Mouse (Mus musculus) A20 (cell line): ENCODE results near the gene Dynll2.
"Not testable (repeated sequence)": the region's sequence is repeated elsewhere in the genome, so short reads cannot be mapped to it uniquely, and the experiment has no call there.

Source experiments
- DNase-seq: peaks from one replicate; pipeline ENCODE4 v3.0.0-alpha.2; 2011; ENCODE audit warnings: low read depth, low spot score

The Dynll2 gene

GRCm38 (mm10) chr11:87987861-87988260, 528 bp upstream of the Dynll2 start:
- no peak for DNase-seq

- DNase-seq: peak; percentile 74
These were observed 1.1 kb downstream of the Dynll2 start for GRCm38 (mm10) chr11:87986141-87986741.

GRCm38 (mm10) chr11:87985643-87986042, 1.7 kb downstream of the Dynll2 start:
- DNase-seq: no peak

- no peak for DNase-seq
These were observed 2.8 kb downstream of the Dynll2 start for GRCm38 (mm10) chr11:87984571-87984970.

GRCm38 (mm10) chr11:87978905-87979304, 8.4 kb downstream of the Dynll2 start:
- no peak for DNase-seq

- DNase-seq: not testable (repeated sequence)
These were observed 10.3 kb downstream of the Dynll2 start for GRCm38 (mm10) chr11:87977021-87977420.

GRCm38 (mm10) chr11:87974477-87975181, 12.7 kb downstream of the Dynll2 start:
- DNase-seq: peak; percentile 74

- DNase-seq: peak; percentile 55
These were observed 13.6 kb downstream of the Dynll2 start for GRCm38 (mm10) chr11:87973559-87974305.

- no peak for DNase-seq
These were observed 14.5 kb downstream of the Dynll2 start for GRCm38 (mm10) chr11:87972829-87973228.

- DNase-seq: peak; percentile 75
These were observed 18.8 kb downstream of the Dynll2 start for GRCm38 (mm10) chr11:87968356-87969122.

GRCm38 (mm10) chr11:87967692-87968289, 19.5 kb downstream of the Dynll2 start:
- DNase-seq: peak; percentile 92

GRCm38 (mm10) chr11:87966214-87966613, 21.1 kb downstream of the Dynll2 start:
- no peak for DNase-seq

- DNase-seq: no peak
These were observed 22.0 kb downstream of the Dynll2 start for GRCm38 (mm10) chr11:87965293-87965692.

GRCm38 (mm10) chr11:87957066-87957465, 30.3 kb downstream of the Dynll2 start:
- peak; percentile 32 for DNase-seq

GRCm38 (mm10) chr11:87955144-87955543, 32.2 kb downstream of the Dynll2 start:
- DNase-seq: peak; percentile 45

GRCm38 (mm10) chr11:87949990-87950389, 37.3 kb downstream of the Dynll2 start:
- DNase-seq: no peak

- DNase-seq: no peak
These were observed 51.9 kb downstream of the Dynll2 start for GRCm38 (mm10) chr11:87935467-87935866.

GRCm38 (mm10) chr11:87933731-87934130, 53.6 kb downstream of the Dynll2 start:
- no peak for DNase-seq

GRCm38 (mm10) chr11:87930348-87930747, 57.0 kb downstream of the Dynll2 start:
- DNase-seq: no peak
